Mouse (Mus musculus) heart, postnatal 0 days (tissue): Measurements from ENCODE around the gene Atp6v1c2. TPM values are rescaled to one million over a fixed set of nuclear protein-coding genes. Genes with fewer than 3 reads are reported as not detected.

ENCODE experiments used
- ATAC-seq: fragments of 200-750 bp; cut with Nextera tagmentation; 2 replicates; pipeline ENCODE4 v1.8.0; 2017; ENCODE audit warnings: low read depth, moderate number of reproducible peaks, moderate library complexity; ENCODE audit not compliant: insufficient read depth
- DNase-seq: peaks from one replicate; pipeline ENCODE4 v3.0.0-alpha.2; 2016; ENCODE audit warnings: low spot score
- H3K27ac ChIP-seq: fragments of 300-500 bp; sonication (generic); 2 replicates; pipeline ENCODE4 v1.5.1; 2014; ENCODE audit warnings: low read depth, mild to moderate bottlenecking
- H3K27me3 ChIP-seq: fragments of 300-500 bp; sonication (generic); 2 replicates; pipeline ENCODE4 v1.6.1; 2014; ENCODE audit warnings: low read length, mixed read lengths; ENCODE audit not compliant: control insufficient read depth, insufficient read depth
- H3K36me3 ChIP-seq: fragments of 300-500 bp; sonication (generic); replicated peaks from 2 replicates; pipeline ENCODE4 v1.6.1; 2014; ENCODE audit warnings: low read length, mixed read lengths; ENCODE audit not compliant: control insufficient read depth, insufficient read depth
- H3K4me1 ChIP-seq: fragments of 300-500 bp; sonication (generic); 2 replicates; pipeline ENCODE4 v1.6.1; 2014; ENCODE audit warnings: antibody characterized with exemption; ENCODE audit not compliant: control insufficient read depth, insufficient read depth
- H3K4me2 ChIP-seq: fragments of 300-500 bp; sonication (generic); 2 replicates; pipeline ENCODE4 v1.6.1; 2014; ENCODE audit warnings: low read depth, mild to moderate bottlenecking, low read length, moderate library complexity
- H3K4me3 ChIP-seq: fragments of 300-500 bp; sonication (generic); 2 replicates; pipeline ENCODE4 v1.5.1; 2014; ENCODE audit warnings: low read depth, low read length
- H3K9ac ChIP-seq: fragments of 300-500 bp; sonication (generic); replicated peaks from 2 replicates; pipeline ENCODE4 v1.6.1; 2014; ENCODE audit warnings: low read depth, low read length, mixed read lengths
- H3K9me3 ChIP-seq: fragments of 300-500 bp; sonication (generic); replicated peaks from 2 replicates; pipeline ENCODE4 v1.6.1; 2016; ENCODE audit warnings: low read length; ENCODE audit not compliant: control insufficient read depth
- CTCF ChIP-seq: IDR thresholded peaks from 2 replicates; pipeline ENCODE4 v1.5.1; 2016; ENCODE audit warnings: antibody characterized with exemption, control low read depth, low read depth
- EP300 ChIP-seq: IDR thresholded peaks from 2 replicates; pipeline ENCODE4 v1.6.1; 2016; ENCODE audit warnings: antibody characterized with exemption, low read depth
- WGBS: fragments of 180-500 bp; shearing (Covaris S2); extraction: QIAGEN DNeasy Blood & Tissue Kit; methylation state at CpG from one replicate; pipeline ENCODE4 v1.1.7; 2014; 5-methylcytosine and 5-hydroxymethylcytosine counted together
- polyA plus RNA-seq: library from polyadenylated mRNA; unstranded; fragments of >200 nt; fragmentation: Nextera tagmentation; extraction: Ambion mirVana; gene quantifications from 2 replicates; pipeline ENCODE4 v1.2.1, GENCODE M21; 2015
- total RNA-seq: library from RNA; depleted of rRNA; stranded (reverse); fragments of >200 nt; gene quantifications from 2 replicates; pipeline ENCODE4 v1.2.3, GENCODE M21; 2014; ENCODE audit warnings: low replicate concordance

Atp6v1c2 gene
- total and polyA plus RNA-seq, 2 experiments from 2014 or later = 0.12 TPM; not detected in 1

GRCm38 (mm10) chr12:17305445-17305844 lies 23.7 kb downstream of the Atp6v1c2 start:
- no peaks in the 10 kb centered on the region for H3K27me3 ChIP-seq
- no peaks in the 10 kb centered on the region for H3K36me3 ChIP-seq
- no peaks in the 10 kb centered on the region for H3K4me1 ChIP-seq
- no peaks in the 10 kb centered on the region for H3K9me3 ChIP-seq
- H3K4me3 ChIP-seq = no peak overlapping the region
- no peak for TF ChIP-seq EP300
- H3K4me2 ChIP-seq = no peak overlapping the region
- H3K9ac ChIP-seq = no peak overlapping the region
- H3K27ac ChIP-seq = no peak overlapping the region
- ATAC-seq (no peak), DNase-seq (no peak)
- WGBS = 68% methylated on average over 7 of the region's 7 CpGs

GRCm38 (mm10) chr12:17299902-17300301 lies 29.3 kb downstream of the Atp6v1c2 start:
- H3K4me1 ChIP-seq = no peaks in the 10 kb centered on the region
- no peak for TF ChIP-seq EP300
- TF ChIP-seq CTCF = no peak
- H3K27ac ChIP-seq = no peak overlapping the region
- H3K36me3 ChIP-seq = no peaks in the 10 kb centered on the region
- H3K4me3 ChIP-seq = no peak overlapping the region
- WGBS = 79% methylated on average over 1 of the region's 1 CpGs
- no peaks in the 10 kb centered on the region for H3K27me3 ChIP-seq
- H3K9ac ChIP-seq = no peak overlapping the region
- ATAC-seq (no peak), DNase-seq (no peak)
- H3K9me3 ChIP-seq = no peaks in the 10 kb centered on the region
- H3K4me2 ChIP-seq = no peak overlapping the region

- no peak overlapping the region for H3K9ac ChIP-seq
- 64% methylated on average over 2 of the region's 2 CpGs for WGBS
Measured at GRCm38 (mm10) chr12:17296899-17297298, 32.3 kb downstream of the Atp6v1c2 start.

GRCm38 (mm10) chr12:17290569-17290968 lies 38.6 kb downstream of the Atp6v1c2 start:
- Histone ChIP-seq H3K27me3 (no peaks in the 10 kb centered on the region), H3K9me3 (no peaks in the 10 kb centered on the region), H3K4me3 (no peak overlapping the region), H3K4me1 (peaks cover 16% of the 10 kb centered on the region; the same call in 1 of the 2 replicates), H3K27ac (no peak overlapping the region), H3K36me3 (no peaks in the 10 kb centered on the region), H3K9ac (no peak overlapping the region), H3K4me2 (no peak overlapping the region)
- 49% methylated on average over 4 of the region's 4 CpGs for WGBS
- ATAC-seq = no peak
- no peak for DNase-seq
- TF ChIP-seq EP300 = no peak

More at GRCm38 (mm10) chr12:17296899-17297298, 32.3 kb downstream of the Atp6v1c2 start:
- ATAC-seq = no peak
- Histone ChIP-seq H3K27me3 (no peaks in the 10 kb centered on the region), H3K4me3 (no peak overlapping the region), H3K27ac (no peak overlapping the region), H3K4me2 (no peak overlapping the region), H3K9me3 (no peaks in the 10 kb centered on the region), H3K4me1 (no peaks in the 10 kb centered on the region), H3K36me3 (no peaks in the 10 kb centered on the region)
- no peak for TF ChIP-seq CTCF
- no peak for DNase-seq

- H3K4me1 ChIP-seq = peaks cover 16% of the 10 kb centered on the region; the same call in 1 of the 2 replicates
- H3K9ac ChIP-seq = no peak overlapping the region
- H3K4me3 ChIP-seq = no peak overlapping the region
- 32% methylated on average over 2 of the region's 2 CpGs for WGBS
- H3K4me2 ChIP-seq = no peak overlapping the region
- no peaks in the 10 kb centered on the region for H3K27me3 ChIP-seq
- 0 out of 2 replicates have a peak, but pooled peaks have one; percentile 29 for ATAC-seq
- no peak for DNase-seq
- no peak for TF ChIP-seq CTCF
- TF ChIP-seq EP300 = no peak
- H3K36me3 ChIP-seq = peaks cover 4% of the 10 kb centered on the region
- no peak overlapping the region for H3K27ac ChIP-seq
- no peaks in the 10 kb centered on the region for H3K9me3 ChIP-seq
Measured at GRCm38 (mm10) chr12:17289913-17290312, 39.2 kb downstream of the Atp6v1c2 start.

- H3K27ac ChIP-seq = no peak overlapping the region
- no peak overlapping the region for H3K9ac ChIP-seq
- peaks cover 16% of the 10 kb centered on the region; the same call in 1 of the 2 replicates for H3K4me1 ChIP-seq
- H3K4me2 ChIP-seq = no peak overlapping the region
- H3K36me3 ChIP-seq = peaks cover 12% of the 10 kb centered on the region
- 51% methylated on average over 2 of the region's 2 CpGs for WGBS
- TF ChIP-seq CTCF (no peak), EP300 (no peak)
- no peaks in the 10 kb centered on the region for H3K27me3 ChIP-seq
- H3K4me3 ChIP-seq = no peak overlapping the region
- H3K9me3 ChIP-seq = no peaks in the 10 kb centered on the region
- no peak for ATAC-seq
- DNase-seq = no peak
Measured at GRCm38 (mm10) chr12:17289060-17289459, 40.1 kb downstream of the Atp6v1c2 start.
